Mouse (Mus musculus) kidney, adult 2 months (tissue): ENCODE measurements around the gene Peg3.

Source experiments
- CTCF ChIP-seq: fragments of 200-500 bp; conservative IDR thresholded peaks from 2 replicates; pipeline ENCODE4 v1.5.1; 2011; ENCODE audit warnings: low read depth, mild to moderate bottlenecking, control low read depth, low read length, moderate library complexity, mixed read lengths; ENCODE audit not compliant: insufficient read depth, insufficient read length
- POLR2A ChIP-seq: fragments of 200-500 bp; IDR thresholded peaks from one replicate; pipeline ENCODE4 v1.6.1; 2011; ENCODE audit warnings: low read depth, low read length, control low read depth

- TF ChIP-seq CTCF (no peak), POLR2A (no peak)
Measured at GRCm38 (mm10) chr7:6736060-6736459, 5.8 kb upstream of the Peg3 start.
